Mouse (Mus musculus): ENCODE measurements around the gene Flnc. TPM values are rescaled to one million over a fixed set of nuclear protein-coding genes. Genes with fewer than 3 reads are reported as not detected.

Flnc gene
- total RNA-seq, 2 experiments from 2014 or later, result not detected

- peak; percentile 95 for ATAC-seq (ENCODE audit: poor library complexity, severe bottlenecking)
Measured at GRCm38 (mm10) chr6:29473941-29474691, 41.1 kb downstream of the Flnc start.

- ATAC-seq (ENCODE audit: poor library complexity, severe bottlenecking), result no peak
Measured at GRCm38 (mm10) chr6:29474736-29475135, 41.7 kb downstream of the Flnc start.

- ATAC-seq (ENCODE audit: poor library complexity, severe bottlenecking), result no peak
Measured at GRCm38 (mm10) chr6:29482691-29483090, 49.6 kb downstream of the Flnc start.

GRCm38 (mm10) chr6:29484716-29485559 lies 51.9 kb downstream of the Flnc start:
- peak; percentile 95 for ATAC-seq (ENCODE audit: poor library complexity, severe bottlenecking)

- no peak for ATAC-seq (ENCODE audit: poor library complexity, severe bottlenecking)
Measured at GRCm38 (mm10) chr6:29485951-29486350, 52.9 kb downstream of the Flnc start.

- no peak for ATAC-seq (ENCODE audit: poor library complexity, severe bottlenecking)
Measured at GRCm38 (mm10) chr6:29494101-29494500, 61.0 kb downstream of the Flnc start.

- ATAC-seq (ENCODE audit: poor library complexity, severe bottlenecking), result no peak
Measured at GRCm38 (mm10) chr6:29496270-29496669, 63.2 kb downstream of the Flnc start.

- no peak for ATAC-seq (ENCODE audit: poor library complexity, severe bottlenecking)
Measured at GRCm38 (mm10) chr6:29497791-29498190, 64.7 kb downstream of the Flnc start.

- no peak for ATAC-seq (ENCODE audit: poor library complexity, severe bottlenecking)
Measured at GRCm38 (mm10) chr6:29500177-29500576, 67.1 kb downstream of the Flnc start.

- ATAC-seq (ENCODE audit: poor library complexity, severe bottlenecking), result no peak
Measured at GRCm38 (mm10) chr6:29500810-29501209, 67.8 kb downstream of the Flnc start.

- ATAC-seq (ENCODE audit: poor library complexity, severe bottlenecking), result no peak
Measured at GRCm38 (mm10) chr6:29501599-29501998, 68.5 kb downstream of the Flnc start.

GRCm38 (mm10) chr6:29505493-29505892 lies 72.4 kb downstream of the Flnc start:
- ATAC-seq (ENCODE audit: poor library complexity, severe bottlenecking), result no peak

GRCm38 (mm10) chr6:29506834-29507233 lies 73.8 kb downstream of the Flnc start:
- ATAC-seq (ENCODE audit: poor library complexity, severe bottlenecking), result no peak

GRCm38 (mm10) chr6:29507447-29508309 lies 74.6 kb downstream of the Flnc start, which contains the start of gene Kcp:
TSS of gene Kcp (minus strand) at chr6:29507952.
- ATAC-seq (ENCODE audit: poor library complexity, severe bottlenecking), result no peak

- ATAC-seq (ENCODE audit: poor library complexity, severe bottlenecking), result no peak
Measured at GRCm38 (mm10) chr6:29509086-29509485, 76.0 kb downstream of the Flnc start.

Other genes starting within 250 kb of the Flnc start
- 7.8 and 12.0 TPM in 2 replicates for gene Impdh1, start 216.9 kb upstream of the Flnc start, total RNA-seq (2015)
- 9.0 and 11.6 TPM in 2 replicates for gene Impdh1, start 216.9 kb upstream of the Flnc start, total RNA-seq (2017)
- 2.2 and 7.1 TPM in 2 replicates for gene Hilpda, start 160.8 kb upstream of the Flnc start, total RNA-seq (2015)
- gene Hilpda, start 160.8 kb upstream of the Flnc start, total RNA-seq (2017), result 1.9 and 3.1 TPM in 2 replicates
- gene Fam71f2, start 153.7 kb upstream of the Flnc start, total RNA-seq (2015), result not detected in 2 replicates
- not detected in 2 replicates for gene Fam71f2, start 153.7 kb upstream of the Flnc start, total RNA-seq (2017)
- gene Fam71f1, start 114.1 kb upstream of the Flnc start, total RNA-seq (2015), result not detected in 2 replicates
- gene Fam71f1, start 114.1 kb upstream of the Flnc start, total RNA-seq (2017), result not detected in 2 replicates
- 53.9 and 57.4 TPM in 2 replicates for gene Calu, start 85.2 kb upstream of the Flnc start, total RNA-seq (2015)
- gene Calu, start 85.2 kb upstream of the Flnc start, total RNA-seq (2017), result 123 and 142 TPM in 2 replicates
- not detected in 2 replicates for gene Opn1sw, start 44.8 kb upstream of the Flnc start, total RNA-seq (2015)
- gene Opn1sw, start 44.8 kb upstream of the Flnc start, total RNA-seq (2017), result not detected in 2 replicates
- 0.11 TPM in 1 of 2 replicates, not detected in the other for gene Ccdc136, start 36.9 kb upstream of the Flnc start, total RNA-seq (2015)
- gene Ccdc136, start 36.9 kb upstream of the Flnc start, total RNA-seq (2017), result 1.5 TPM in 1 of 2 replicates, not detected in the other
- 238 and 251 TPM in 2 replicates for gene Atp6v1f, start 34.5 kb downstream of the Flnc start, total RNA-seq (2015)
- 225 and 238 TPM in 2 replicates for gene Atp6v1f, start 34.5 kb downstream of the Flnc start, total RNA-seq (2017)
- 0.67 TPM in 1 of 2 replicates, not detected in the other for gene Atp6v1fnb, start 38.2 kb downstream of the Flnc start, total RNA-seq (2015)
- gene Atp6v1fnb, start 38.2 kb downstream of the Flnc start, total RNA-seq (2017), result 0.29 TPM in 1 of 2 replicates, not detected in the other
- gene Kcp, start 74.7 kb downstream of the Flnc start, total RNA-seq (2015), result not detected in 2 replicates
- not detected in 2 replicates for gene Kcp, start 74.7 kb downstream of the Flnc start, total RNA-seq (2017)
- gene Irf5, start 93.4 kb downstream of the Flnc start, total RNA-seq (2015), result 133 and 149 TPM in 2 replicates
- 231 and 243 TPM in 2 replicates for gene Irf5, start 93.4 kb downstream of the Flnc start, total RNA-seq (2017)
- gene Tnpo3, start 176.6 kb downstream of the Flnc start, total RNA-seq (2015), result 54.6 and 56.1 TPM in 2 replicates
- gene Tnpo3, start 176.6 kb downstream of the Flnc start, total RNA-seq (2017), result 49.7 and 50.3 TPM in 2 replicates